Mouse (Mus musculus): Measurements from ENCODE around the gene Gm15114. TPM values are rescaled to one million over a fixed set of nuclear protein-coding genes. Genes with fewer than 3 reads are reported as not detected.
"Not testable (repeated sequence)": the region's sequence is repeated elsewhere in the genome, so short reads cannot be mapped to it uniquely, and the experiment has no call there.

The Gm15114 gene
- total RNA-seq (2021) = not detected
- long read RNA-seq = 0 reads

- DNase-seq (ENCODE audit: low spot score in 2 of 2) = not testable (repeated sequence)
These were observed at the start of gene Gm15114 for GRCm38 (mm10) chrX:148488649-148489048. Gm15114 (plus strand) TSS chrX:148488949.

Other genes starting within 250 kb of the Gm15114 start
- gene Gm8334, start 126.2 kb downstream of the Gm15114 start, total RNA-seq (2021) = not detected
- gene Gm15127, start 174.6 kb downstream of the Gm15114 start, total RNA-seq (2021) = not detected

All from layer of hippocampus, postnatal 10 days (tissue).